Mouse (Mus musculus): ENCODE data around the gene Spns1. TPM values are rescaled to one million over a fixed set of nuclear protein-coding genes. Genes with fewer than 3 reads are reported as not detected.

The Spns1 gene
- polyA plus RNA-seq (2015; fragmentation: Illumina TruSeq; extraction: RNeasy Lipid Tissue Mini Kit (QIAGEN cat#74804); ENCODE audit: low read depth, low replicate concordance) = 62.2 TPM

GRCm38 (mm10) chr7:126377278-126378158, at the start of gene Spns1:
TSS of gene Spns1 (minus strand) at chr7:126377450.

GRCm38 (mm10) chr7:126414725-126415124, 37.5 kb upstream of the Spns1 start, which contains the start of gene Cd19:
TSS of gene Cd19 (minus strand) at chr7:126414889.

DNA sequence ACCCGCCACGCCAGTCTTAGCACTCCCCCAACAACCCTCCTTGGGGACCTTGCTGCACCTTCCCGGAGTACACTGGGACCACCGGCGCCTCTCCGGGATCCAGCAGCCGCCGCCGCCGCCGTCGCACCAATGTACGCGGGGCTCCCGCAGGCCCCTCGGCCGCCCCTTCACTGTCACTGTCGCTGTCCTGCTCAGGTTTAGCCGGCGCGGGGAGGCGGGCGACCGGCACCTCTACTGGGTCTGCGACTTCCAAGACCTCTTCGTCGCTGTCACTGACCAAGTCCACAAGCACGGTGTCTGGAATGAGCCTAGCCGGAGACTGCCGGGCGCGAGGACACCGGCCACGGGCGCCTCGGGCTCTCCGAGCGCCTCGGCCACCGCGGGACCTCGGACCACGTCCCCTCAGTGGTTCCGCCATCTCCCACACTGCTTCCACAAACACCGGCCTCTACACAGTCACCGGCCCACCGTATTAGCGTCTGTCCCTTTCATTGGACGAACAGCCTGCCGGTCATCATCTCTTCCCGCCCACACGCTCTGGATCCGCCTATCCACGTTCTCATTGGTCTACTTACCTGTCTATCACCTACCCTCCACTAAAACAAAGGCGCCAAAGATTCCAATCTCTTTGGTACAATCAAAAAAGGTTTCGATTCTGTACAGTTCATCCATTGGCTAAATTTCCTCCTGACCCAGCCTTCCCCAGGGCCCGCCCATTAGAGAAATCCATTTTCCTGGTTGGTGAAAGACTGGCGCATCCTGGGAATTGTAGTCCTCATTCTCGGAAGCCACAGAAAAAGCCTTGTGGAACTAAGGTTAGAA, 19.3 kb upstream of the Spns1 start, which contains the start of gene Nfatc2ip:
TSS of gene Nfatc2ip (minus strand) at position 440 of the 822 bp plus-strand sequence.

GRCm38 (mm10) chr7:126369393-126369792, 7.9 kb downstream of the Spns1 start, which contains the start of gene Lat:
TSS of gene Lat (minus strand) at chr7:126369570.

Other genes starting within 250 kb of the Spns1 start
- 63.4 TPM for gene Xpo6, start 176.9 kb downstream of the Spns1 start, polyA plus RNA-seq (2015; fragmentation: Illumina TruSeq; extraction: RNeasy Lipid Tissue Mini Kit (QIAGEN cat#74804); ENCODE audit: low read depth, low replicate concordance)
- 46.9 TPM for gene Sbk1, start 104.8 kb downstream of the Spns1 start, polyA plus RNA-seq (2015; fragmentation: Illumina TruSeq; extraction: RNeasy Lipid Tissue Mini Kit (QIAGEN cat#74804); ENCODE audit: low read depth, low replicate concordance)
- gene Lat, start 7.9 kb downstream of the Spns1 start, polyA plus RNA-seq (2015; fragmentation: Illumina TruSeq; extraction: RNeasy Lipid Tissue Mini Kit (QIAGEN cat#74804); ENCODE audit: low read depth, low replicate concordance) = 1.1 TPM
- 4.5 TPM for gene Nfatc2ip, start 19.3 kb upstream of the Spns1 start, polyA plus RNA-seq (2015; fragmentation: Illumina TruSeq; extraction: RNeasy Lipid Tissue Mini Kit (QIAGEN cat#74804); ENCODE audit: low read depth, low replicate concordance)
- gene Cd19, start 37.4 kb upstream of the Spns1 start, polyA plus RNA-seq (2015; fragmentation: Illumina TruSeq; extraction: RNeasy Lipid Tissue Mini Kit (QIAGEN cat#74804); ENCODE audit: low read depth, low replicate concordance) = not detected
- gene Rabep2, start 51.3 kb upstream of the Spns1 start, polyA plus RNA-seq (2015; fragmentation: Illumina TruSeq; extraction: RNeasy Lipid Tissue Mini Kit (QIAGEN cat#74804); ENCODE audit: low read depth, low replicate concordance) = 11.4 TPM
- gene Atp2a1, start 85.7 kb upstream of the Spns1 start, polyA plus RNA-seq (2015; fragmentation: Illumina TruSeq; extraction: RNeasy Lipid Tissue Mini Kit (QIAGEN cat#74804); ENCODE audit: low read depth, low replicate concordance) = 3.4 TPM
- 59.1 TPM for gene Sh2b1, start 98.0 kb upstream of the Spns1 start, polyA plus RNA-seq (2015; fragmentation: Illumina TruSeq; extraction: RNeasy Lipid Tissue Mini Kit (QIAGEN cat#74804); ENCODE audit: low read depth, low replicate concordance)
- 89.6 TPM for gene Tufm, start 109.9 kb upstream of the Spns1 start, polyA plus RNA-seq (2015; fragmentation: Illumina TruSeq; extraction: RNeasy Lipid Tissue Mini Kit (QIAGEN cat#74804); ENCODE audit: low read depth, low replicate concordance)
- gene Atxn2l, start 126.0 kb upstream of the Spns1 start, polyA plus RNA-seq (2015; fragmentation: Illumina TruSeq; extraction: RNeasy Lipid Tissue Mini Kit (QIAGEN cat#74804); ENCODE audit: low read depth, low replicate concordance) = 90.7 TPM
- 135 TPM for gene Eif3c, start 189.0 kb upstream of the Spns1 start, polyA plus RNA-seq (2015; fragmentation: Illumina TruSeq; extraction: RNeasy Lipid Tissue Mini Kit (QIAGEN cat#74804); ENCODE audit: low read depth, low replicate concordance)
- 0.80 TPM for gene Apobr, start 207.5 kb upstream of the Spns1 start, polyA plus RNA-seq (2015; fragmentation: Illumina TruSeq; extraction: RNeasy Lipid Tissue Mini Kit (QIAGEN cat#74804); ENCODE audit: low read depth, low replicate concordance)
- 21.6 TPM for gene Cln3, start 208.4 kb upstream of the Spns1 start, polyA plus RNA-seq (2015; fragmentation: Illumina TruSeq; extraction: RNeasy Lipid Tissue Mini Kit (QIAGEN cat#74804); ENCODE audit: low read depth, low replicate concordance)
- not detected for gene Il27, start 217.5 kb upstream of the Spns1 start, polyA plus RNA-seq (2015; fragmentation: Illumina TruSeq; extraction: RNeasy Lipid Tissue Mini Kit (QIAGEN cat#74804); ENCODE audit: low read depth, low replicate concordance)

All from brain, adult 10 weeks (tissue).